Mouse (Mus musculus) myocyte (in vitro differentiated cells): ENCODE measurements at regions not wholly inside any gene's neighbourhood (a gene's known extent, or its start where the extent isn't known, plus 50 kb on each side); places are given as distances from the start of the nearest gene placed in this dataset.

Experiments used
- H3K27me3 ChIP-seq: one replicate; pipeline ENCODE4 v1.6.1; 2011; ENCODE audit not compliant: control insufficient read depth, insufficient read depth, insufficient read length
- H3K36me3 ChIP-seq: one replicate; pipeline ENCODE4 v1.6.1; 2011; ENCODE audit not compliant: control insufficient read depth, insufficient read depth
- H3K4me2 ChIP-seq: one replicate; pipeline ENCODE4 v1.6.1; 2011; ENCODE audit warnings: low read depth, control low read depth
- H3K4me3 ChIP-seq: one replicate; pipeline ENCODE4 v1.5.1; 2011; ENCODE audit warnings: mild to moderate bottlenecking, control low read depth, moderate library complexity
- H3K79me2 ChIP-seq: one replicate; pipeline ENCODE4 v1.6.1; 2011; ENCODE audit not compliant: control insufficient read depth, insufficient read depth
- H3ac ChIP-seq: one replicate; pipeline ENCODE4 v1.6.1; 2011; ENCODE audit not compliant: control insufficient read depth, insufficient read length
- CEBPB ChIP-seq: IDR thresholded peaks from 2 replicates; pipeline ENCODE4 v1.6.1; 2011; ENCODE audit warnings: mild to moderate bottlenecking, moderate library complexity; ENCODE audit not compliant: poor library complexity, insufficient read depth, severe bottlenecking
- E2F4 ChIP-seq: IDR thresholded peaks from one replicate; pipeline ENCODE4 v1.6.1; 2011; ENCODE audit warnings: mild to moderate bottlenecking, control low read depth, moderate library complexity; ENCODE audit not compliant: insufficient read depth
- MAX ChIP-seq: IDR thresholded peaks from one replicate; pipeline ENCODE4 v1.6.1; 2011; ENCODE audit warnings: low read depth, mild to moderate bottlenecking, control low read depth
- MYOD1 ChIP-seq, 3 experiments: IDR thresholded peaks; one replicate each; pipeline ENCODE4 v1.6.1; 2011; ENCODE audit warnings: control low read depth in 2 of 3, low read depth in 2 of 3, mild to moderate bottlenecking in 2 of 3, moderate library complexity in 1 of 3; ENCODE audit not compliant: insufficient read length in 2 of 3, control insufficient read depth in 1 of 3
- MYOG ChIP-seq, 3 experiments: IDR thresholded peaks; one replicate each; pipeline ENCODE4 v1.6.1; 2011; ENCODE audit warnings: control low read depth in 2 of 3, low read depth in 2 of 3, mild to moderate bottlenecking in 2 of 3; ENCODE audit not compliant: insufficient read length in 2 of 3, control insufficient read depth in 1 of 3, insufficient read depth in 1 of 3
- POLR2A ChIP-seq: IDR thresholded peaks from one replicate; pipeline ENCODE4 v1.6.1; 2011; ENCODE audit warnings: low read depth, mild to moderate bottlenecking, control low read depth, moderate library complexity; ENCODE audit not compliant: insufficient read length
- POLR2AphosphoS2 ChIP-seq: IDR thresholded peaks from one replicate; pipeline ENCODE4 v1.6.1; 2011; ENCODE audit warnings: low read depth, control low read depth; ENCODE audit not compliant: insufficient read length
- REST ChIP-seq: IDR thresholded peaks from one replicate; pipeline ENCODE4 v1.6.1; 2011; ENCODE audit warnings: mild to moderate bottlenecking, control low read depth, moderate library complexity; ENCODE audit not compliant: insufficient read depth, insufficient read length
- SRF ChIP-seq: IDR thresholded peaks from one replicate; pipeline ENCODE4 v1.6.1; 2011; ENCODE audit warnings: low read depth; ENCODE audit not compliant: control insufficient read depth, insufficient read length
- TCF12 ChIP-seq: IDR thresholded peaks from one replicate; pipeline ENCODE4 v1.6.1; 2011; ENCODE audit warnings: mild to moderate bottlenecking, control low read depth; ENCODE audit not compliant: poor library complexity, insufficient read depth, severe bottlenecking
- TCF3 ChIP-seq: IDR thresholded peaks from one replicate; pipeline ENCODE4 v1.6.1; 2011; ENCODE audit warnings: low read depth, control low read depth; ENCODE audit not compliant: insufficient read length
- USF1 ChIP-seq: IDR thresholded peaks from one replicate; pipeline ENCODE4 v1.6.1; 2011; ENCODE audit warnings: low read depth, mild to moderate bottlenecking, control low read depth, moderate library complexity

DNA sequence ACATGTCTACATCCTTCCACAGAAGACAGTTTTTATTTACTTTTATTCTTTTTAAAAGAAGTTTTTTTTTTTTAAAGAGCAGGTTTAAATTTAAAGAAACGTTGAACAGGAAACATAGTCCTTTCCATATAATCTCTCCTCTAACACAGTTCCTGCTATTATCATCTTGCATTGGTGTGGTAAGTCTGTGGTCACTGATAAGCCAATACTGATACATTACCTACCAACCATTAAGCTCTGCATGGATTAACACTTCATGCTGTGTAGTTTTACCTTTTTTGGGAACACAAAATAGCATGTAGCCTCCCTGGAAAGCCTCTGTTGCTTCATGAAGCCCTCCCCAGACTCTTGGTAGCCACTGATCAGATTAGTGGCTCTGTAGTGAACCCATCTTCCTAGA, 617.4 kb upstream of the Fam160b2 start:
- Histone ChIP-seq H3K4me3 (no peak overlapping the region), H3K79me2 (no peaks in the 10 kb centered on the region), H3K4me2 (no peak overlapping the region), H3ac (no peak overlapping the region), H3K36me3 (no peaks in the 10 kb centered on the region), H3K27me3 (no peaks in the 10 kb centered on the region)
- TF ChIP-seq SRF (no peak), CEBPB (no peak), MYOD1 (IDR thresholded peaks at IDR 0.05; ENCODE audit: control insufficient read depth in 1 of 3, insufficient read length in 2 of 3, low read depth in 2 of 3) (no peak), MYOG (IDR thresholded peaks at IDR 0.05; ENCODE audit: control insufficient read depth in 1 of 3, insufficient read depth in 1 of 3, insufficient read length in 2 of 3, low read depth in 2 of 3) (no peak), REST (no peak), TCF3 (no peak), POLR2AphosphoS2 (no peak), TCF12 (no peak), MAX (no peak), E2F4 (no peak), POLR2A (no peak), USF1 (no peak)

DNA sequence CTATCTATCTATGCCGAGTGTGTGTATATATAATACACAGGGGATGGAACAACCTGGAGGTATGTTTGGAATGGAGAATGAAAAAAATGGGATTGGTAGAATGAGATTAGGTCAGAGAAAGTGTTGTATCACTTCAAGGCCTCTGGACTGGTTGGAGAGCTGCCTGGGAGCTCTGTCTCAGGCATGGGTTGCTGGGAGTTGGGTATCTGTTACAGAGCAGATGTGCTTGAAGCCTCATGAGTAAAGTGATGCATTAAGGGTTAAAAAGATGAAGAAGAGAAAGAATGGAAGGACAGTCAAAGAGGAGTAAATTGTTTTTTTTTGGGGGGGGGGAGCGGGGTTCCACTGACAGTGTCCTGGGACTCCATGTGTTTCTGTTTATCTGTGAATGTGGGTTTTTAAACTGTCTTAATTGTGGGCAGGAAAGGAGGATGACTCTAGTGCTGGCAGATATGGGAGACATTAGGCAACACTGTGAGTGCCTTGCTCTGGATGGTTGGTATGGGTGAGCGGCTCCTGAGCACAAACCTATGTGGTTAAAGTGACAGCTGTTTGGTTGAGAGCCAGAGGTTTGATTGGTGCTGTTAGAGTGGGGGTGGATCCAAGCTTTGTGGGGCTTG, 611.8 kb upstream of the Fam160b2 start:
- no peaks in the 10 kb centered on the region for H3K79me2 ChIP-seq
- no peak overlapping the region for H3K4me3 ChIP-seq
- TF ChIP-seq CEBPB (peak; percentile 64; the same call in 1 of the 2 replicates), MYOD1 (IDR thresholded peaks at IDR 0.05; ENCODE audit: control insufficient read depth in 1 of 3, insufficient read length in 2 of 3, low read depth in 2 of 3) (no peak), TCF3 (no peak)
- H3K36me3 ChIP-seq: no peaks in the 10 kb centered on the region
- H3K27me3 ChIP-seq: no peaks in the 10 kb centered on the region
- H3K4me2 ChIP-seq: no peak overlapping the region
- H3ac ChIP-seq: no peak overlapping the region

DNA sequence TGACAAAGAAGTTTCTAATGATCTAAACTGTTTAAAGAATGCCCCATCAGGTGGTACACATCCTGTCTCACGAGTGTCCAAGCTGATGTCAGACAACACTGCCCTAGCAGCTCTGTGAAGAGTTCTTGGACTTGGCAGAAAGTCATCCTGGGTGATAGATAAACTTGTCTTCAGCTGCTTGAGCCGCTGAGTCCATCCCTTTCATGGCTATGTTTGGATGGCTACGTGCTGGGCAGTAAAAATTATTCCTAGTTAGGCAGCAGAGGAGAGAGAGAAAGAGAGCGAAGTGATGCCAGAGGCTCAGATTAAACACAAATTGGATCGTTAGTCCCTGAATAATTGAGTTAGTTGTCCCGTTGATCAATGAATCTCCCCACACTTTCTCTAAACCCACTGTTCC, 603.8 kb upstream of the Fam160b2 start:
- Histone ChIP-seq H3K4me3 (no peak overlapping the region), H3ac (no peak overlapping the region), H3K79me2 (no peaks in the 10 kb centered on the region), H3K36me3 (no peaks in the 10 kb centered on the region), H3K4me2 (no peak overlapping the region), H3K27me3 (no peaks in the 10 kb centered on the region)
- TF ChIP-seq CEBPB (no peak), REST (no peak), E2F4 (no peak), SRF (no peak), MYOG (IDR thresholded peaks at IDR 0.05; ENCODE audit: control insufficient read depth in 1 of 3, insufficient read depth in 1 of 3, insufficient read length in 2 of 3, low read depth in 2 of 3) (peak in 1 of 3 experiments; percentile 14), MYOD1 (IDR thresholded peaks at IDR 0.05; ENCODE audit: control insufficient read depth in 1 of 3, insufficient read length in 2 of 3, low read depth in 2 of 3) (no peak)

DNA sequence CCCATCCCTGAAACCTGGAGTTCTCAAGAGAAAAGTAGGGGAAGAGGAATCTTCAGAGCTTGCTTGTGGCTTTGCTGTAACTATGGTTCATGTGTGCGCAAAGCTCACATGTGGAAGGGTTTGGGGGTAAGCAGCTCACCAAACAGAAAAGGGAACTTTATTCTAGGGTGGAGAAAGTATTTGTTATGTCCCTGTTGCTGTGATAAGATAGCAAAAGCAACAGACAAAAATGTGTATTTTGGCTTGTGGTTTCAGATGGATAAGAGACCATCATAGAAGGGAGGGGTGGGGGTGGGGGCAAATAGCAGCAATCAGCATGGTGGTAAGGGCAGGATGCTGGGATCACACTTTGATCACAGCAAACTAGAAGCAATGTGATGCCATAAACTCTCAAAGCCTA, 601.3 kb upstream of the Fam160b2 start:
- Histone ChIP-seq H3K79me2 (no peaks in the 10 kb centered on the region), H3K4me3 (no peak overlapping the region), H3K27me3 (no peaks in the 10 kb centered on the region), H3K36me3 (no peaks in the 10 kb centered on the region), H3K4me2 (no peak overlapping the region), H3ac (no peak overlapping the region)
- TF ChIP-seq TCF12 (no peak), MYOD1 (IDR thresholded peaks at IDR 0.05; ENCODE audit: control insufficient read depth in 1 of 3, insufficient read length in 2 of 3, low read depth in 2 of 3) (no peak), CEBPB (no peak), MYOG (IDR thresholded peaks at IDR 0.05; ENCODE audit: control insufficient read depth in 1 of 3, insufficient read depth in 1 of 3, insufficient read length in 2 of 3, low read depth in 2 of 3) (no peak), TCF3 (no peak), SRF (no peak), USF1 (no peak), POLR2AphosphoS2 (no peak), E2F4 (no peak), MAX (no peak), REST (no peak), POLR2A (no peak)

DNA sequence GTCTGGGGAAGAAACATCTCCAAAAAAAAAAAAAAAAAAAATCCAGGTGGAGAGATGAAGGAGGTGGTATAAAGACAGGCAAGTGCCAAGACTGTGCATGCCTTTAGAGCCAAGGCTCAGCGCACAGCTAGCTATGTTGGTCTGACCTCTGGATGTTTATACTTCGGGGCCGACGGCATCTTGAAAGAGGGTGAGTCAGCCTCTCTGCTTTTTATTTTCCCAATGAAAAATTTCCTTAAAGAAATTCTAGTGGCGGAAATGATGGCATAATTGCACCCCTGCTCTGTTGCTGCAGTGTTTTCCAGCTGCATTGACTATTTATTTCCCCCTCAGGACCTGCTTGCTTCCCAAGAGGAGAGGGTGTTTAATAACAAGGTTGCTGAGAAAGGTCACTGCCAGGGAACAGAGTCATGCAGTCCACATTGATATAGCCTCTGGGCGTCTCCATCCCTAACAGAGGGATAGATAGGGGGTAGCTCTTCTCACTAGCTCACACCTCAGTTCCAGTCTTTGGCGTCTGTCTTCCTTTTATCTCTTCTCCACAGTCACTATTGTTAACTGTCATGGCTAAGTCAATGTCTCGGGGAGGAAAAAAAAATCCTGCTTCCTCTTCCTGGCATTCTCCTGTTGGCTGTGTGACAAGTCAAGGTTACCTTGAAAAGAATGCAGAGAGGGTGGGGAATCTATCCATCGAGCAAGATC, 599.7 kb upstream of the Fam160b2 start:
- Histone ChIP-seq H3K36me3 (no peaks in the 10 kb centered on the region), H3K27me3 (no peaks in the 10 kb centered on the region), H3K79me2 (no peaks in the 10 kb centered on the region), H3ac (no peak overlapping the region), H3K4me3 (no peak overlapping the region), H3K4me2 (no peak overlapping the region)
- TF ChIP-seq REST: no peak
- TF ChIP-seq MYOD1 (IDR thresholded peaks at IDR 0.05; ENCODE audit: control insufficient read depth in 1 of 3, insufficient read length in 2 of 3, low read depth in 2 of 3): no peak
- no peak for TF ChIP-seq MAX
